Mouse (Mus musculus) embryonic facial prominence, embryonic 15.5 days (tissue): ENCODE results near the gene Ush2a. TPM values are rescaled to one million over a fixed set of nuclear protein-coding genes. Genes with fewer than 3 reads are reported as not detected.

Source experiments
- ATAC-seq: fragments of 200-750 bp; cut with Nextera tagmentation; 2 replicates; pipeline ENCODE4 v1.8.0; 2017; ENCODE audit warnings: low read depth, moderate TSS enrichment; ENCODE audit not compliant: insufficient number of reproducible peaks, low FRiP score, low TSS enrichment
- H3K27ac ChIP-seq: fragments of 300-500 bp; sonication (generic); replicated peaks from 2 replicates; pipeline ENCODE4 v1.5.1; 2015; ENCODE audit warnings: mild to moderate bottlenecking, inconsistent platforms
- H3K27me3 ChIP-seq: fragments of 300-500 bp; sonication (generic); 2 replicates; pipeline ENCODE4 v1.6.1; 2015; ENCODE audit warnings: inconsistent platforms
- H3K36me3 ChIP-seq: fragments of 300-500 bp; sonication (generic); 2 replicates; pipeline ENCODE4 v1.6.1; 2015; ENCODE audit warnings: mild to moderate bottlenecking, inconsistent platforms
- H3K4me1 ChIP-seq: fragments of 300-500 bp; sonication (generic); 2 replicates; pipeline ENCODE4 v1.6.1; 2015; ENCODE audit warnings: inconsistent platforms
- H3K4me2 ChIP-seq: fragments of 300-500 bp; sonication (generic); replicated peaks from 2 replicates; pipeline ENCODE4 v1.6.1; 2015; ENCODE audit warnings: mild to moderate bottlenecking, inconsistent platforms
- H3K4me3 ChIP-seq: fragments of 300-500 bp; sonication (generic); replicated peaks from 2 replicates; pipeline ENCODE4 v1.5.1; 2015; ENCODE audit warnings: mild to moderate bottlenecking, inconsistent platforms
- H3K9ac ChIP-seq: fragments of 300-500 bp; sonication (generic); 2 replicates; pipeline ENCODE4 v1.6.1; 2015; ENCODE audit warnings: inconsistent platforms
- H3K9me3 ChIP-seq: fragments of 300-500 bp; sonication (generic); replicated peaks from 2 replicates; pipeline ENCODE4 v1.6.1; 2016; ENCODE audit warnings: inconsistent platforms
- WGBS: fragments of 180-500 bp; shearing (Covaris S2); methylation state at CpG from one replicate; pipeline ENCODE4 v1.1.7; 2015; 5-methylcytosine and 5-hydroxymethylcytosine counted together
- polyA plus RNA-seq: library from polyadenylated mRNA; unstranded; fragments of >200 nt; fragmentation: Nextera tagmentation; extraction: Ambion mirVana; gene quantifications from 2 replicates; pipeline ENCODE4 v1.2.1, GENCODE M21; 2015

Gene Ush2a
- polyA plus RNA-seq, 1 experiment from 2014 or later, result 0.04 TPM

DNA sequence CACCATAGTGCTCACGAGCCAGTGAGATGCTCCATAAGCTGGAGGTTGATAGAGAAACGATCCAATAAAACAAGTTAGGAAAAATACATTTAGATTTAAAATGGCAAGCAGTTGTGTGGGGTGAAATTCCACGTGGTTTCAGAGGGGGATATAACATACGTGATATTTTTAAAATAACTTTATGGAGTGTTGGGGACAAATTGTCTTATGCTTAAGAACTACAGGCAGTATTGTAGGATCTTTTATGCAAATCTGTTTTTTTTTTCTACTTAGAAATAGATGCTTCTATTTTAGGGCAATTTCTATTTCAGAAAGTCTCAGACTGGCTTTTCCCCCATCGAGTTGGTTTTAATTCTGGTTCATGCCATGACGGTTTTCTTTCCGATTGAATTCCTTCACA, 51.5 kb downstream of the Ush2a start:
- Histone ChIP-seq H3K27me3 (no peaks in the 10 kb centered on the region), H3K9me3 (no peaks in the 10 kb centered on the region), H3K4me1 (no peaks in the 10 kb centered on the region), H3K36me3 (no peaks in the 10 kb centered on the region), H3K4me2 (no peak overlapping the region), H3K9ac (no peak overlapping the region), H3K27ac (no peak overlapping the region), H3K4me3 (no peak overlapping the region)
- ATAC-seq, result no peak
- WGBS, result 64% methylated on average over 7 of the region's 7 CpGs

DNA sequence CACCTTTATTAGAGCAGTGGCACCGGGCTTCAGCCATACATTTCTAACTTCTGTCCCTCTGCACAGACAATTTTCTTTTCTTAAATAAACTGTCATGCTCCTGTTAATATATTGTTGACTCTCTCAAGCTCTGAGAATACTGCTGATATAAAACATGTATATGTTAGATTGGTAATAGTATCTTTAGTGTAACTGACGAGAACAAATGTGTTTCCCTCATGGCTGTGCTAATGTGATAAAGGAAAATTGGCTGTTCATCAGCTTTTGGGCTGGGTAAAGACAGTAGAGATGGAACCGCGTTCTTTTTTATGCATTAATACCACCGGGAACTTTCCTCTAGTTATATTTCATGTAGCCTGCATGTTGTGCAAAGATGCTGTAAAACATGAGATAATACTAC, 54.8 kb downstream of the Ush2a start:
- no peak for ATAC-seq
- no peak overlapping the region for H3K9ac ChIP-seq
- no peaks in the 10 kb centered on the region for H3K27me3 ChIP-seq
- H3K4me1 ChIP-seq, result 0 out of 2 replicates have a peak, but pooled peaks cover 3% of the 10 kb centered on the region
- H3K27ac ChIP-seq, result no peak overlapping the region
- H3K4me2 ChIP-seq, result no peak overlapping the region
- H3K36me3 ChIP-seq, result no peaks in the 10 kb centered on the region
- no peaks in the 10 kb centered on the region for H3K9me3 ChIP-seq
- H3K4me3 ChIP-seq, result no peak overlapping the region
- 87% methylated on average over 5 of the region's 5 CpGs for WGBS

DNA sequence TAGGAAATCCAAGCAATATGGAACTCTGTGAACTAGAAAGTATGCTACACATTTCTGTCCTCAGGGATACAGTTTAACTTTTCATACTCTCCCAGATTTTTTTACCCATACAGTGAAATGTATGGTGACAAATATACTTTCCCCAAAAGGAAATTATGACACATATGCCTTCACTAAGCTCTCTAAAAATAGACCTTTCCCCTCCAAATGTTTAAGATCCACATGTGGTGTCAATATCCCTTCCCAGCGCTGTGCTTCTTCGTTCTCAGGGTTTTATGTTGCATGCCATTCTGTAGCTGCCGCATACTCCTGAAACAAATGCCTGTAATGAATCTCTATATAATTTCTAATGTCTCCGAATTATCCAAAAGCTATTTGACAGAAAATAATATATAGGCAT, 58.4 kb downstream of the Ush2a start:
- Histone ChIP-seq H3K27me3 (no peaks in the 10 kb centered on the region), H3K4me1 (0 out of 2 replicates have a peak, but pooled peaks cover 3% of the 10 kb centered on the region), H3K36me3 (no peaks in the 10 kb centered on the region), H3K27ac (no peak overlapping the region), H3K9me3 (no peaks in the 10 kb centered on the region), H3K4me2 (no peak overlapping the region), H3K9ac (no peak overlapping the region), H3K4me3 (no peak overlapping the region)
- 24% methylated on average over 4 of the region's 4 CpGs for WGBS
- ATAC-seq, result no peak

DNA sequence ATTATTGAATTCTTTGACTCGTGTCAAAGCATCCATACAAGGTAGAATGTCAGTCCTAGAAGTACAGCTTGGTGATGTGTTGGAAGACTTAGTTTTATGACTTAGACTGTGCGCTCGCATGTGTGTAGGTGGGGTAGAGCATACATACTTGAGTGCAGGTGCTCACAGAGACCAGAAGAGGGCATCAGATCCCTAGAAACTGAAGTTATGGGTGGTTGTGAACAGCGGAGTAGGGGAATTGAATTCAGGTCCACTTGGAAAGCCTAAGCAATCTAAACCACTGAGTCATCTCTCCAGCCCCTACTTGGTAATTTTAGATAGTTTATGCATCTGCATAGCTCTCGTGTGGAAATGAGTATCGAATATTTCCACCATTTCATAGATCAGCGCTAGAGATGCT, 59.7 kb downstream of the Ush2a start:
- H3K4me1 ChIP-seq, result 0 out of 2 replicates have a peak, but pooled peaks cover 3% of the 10 kb centered on the region
- 84% methylated on average over 7 of the region's 7 CpGs for WGBS
- H3K27ac ChIP-seq, result no peak overlapping the region
- no peak for ATAC-seq
- no peaks in the 10 kb centered on the region for H3K27me3 ChIP-seq
- no peaks in the 10 kb centered on the region for H3K9me3 ChIP-seq
- no peak overlapping the region for H3K9ac ChIP-seq
- H3K36me3 ChIP-seq, result no peaks in the 10 kb centered on the region
- no peak overlapping the region for H3K4me3 ChIP-seq
- no peak overlapping the region for H3K4me2 ChIP-seq

DNA sequence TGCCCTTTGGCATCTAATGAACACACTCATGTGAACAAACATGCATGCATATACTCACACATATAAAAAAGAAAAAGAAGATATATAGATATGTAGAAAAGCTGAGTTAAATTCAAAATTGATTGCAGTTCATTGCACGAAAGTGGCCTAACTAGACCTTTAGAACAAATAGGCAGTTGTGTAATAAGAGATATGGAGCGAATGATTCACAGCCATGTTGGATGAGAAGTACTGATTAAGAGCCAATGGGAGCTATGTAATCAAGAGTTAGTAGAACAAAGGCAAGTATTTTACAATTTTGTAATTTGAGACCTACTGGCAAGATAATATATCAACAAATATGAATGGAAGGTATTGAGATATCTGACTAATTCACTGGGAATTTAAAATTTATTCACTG, 68.6 kb downstream of the Ush2a start:
- ATAC-seq, result no peak
- Histone ChIP-seq H3K9ac (no peak overlapping the region), H3K27me3 (no peaks in the 10 kb centered on the region), H3K9me3 (no peaks in the 10 kb centered on the region), H3K4me2 (no peak overlapping the region), H3K4me3 (no peak overlapping the region), H3K27ac (no peak overlapping the region), H3K4me1 (no peaks in the 10 kb centered on the region), H3K36me3 (no peaks in the 10 kb centered on the region)
- 90% methylated on average over 2 of the region's 2 CpGs for WGBS

DNA sequence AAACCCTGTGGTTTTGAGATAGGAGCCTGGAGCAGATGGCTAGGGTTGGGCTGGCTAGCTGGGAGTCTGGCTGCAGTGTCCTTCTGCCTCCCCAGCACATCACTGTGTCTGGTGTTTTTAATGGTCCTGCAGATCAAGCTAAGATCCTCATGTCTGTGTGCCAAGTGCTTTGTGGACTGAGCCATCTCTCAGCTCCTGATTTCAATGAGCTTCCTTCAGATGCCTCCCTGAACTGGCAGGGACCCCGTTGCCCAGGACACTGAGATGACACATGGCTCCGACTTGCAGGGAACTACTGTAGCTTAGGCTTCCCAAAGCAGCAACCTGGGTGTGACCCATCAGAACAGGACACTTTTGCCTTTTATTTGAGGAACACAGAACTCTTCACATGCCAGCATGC, 72.1 kb downstream of the Ush2a start:
- WGBS, result 68% methylated on average over 2 of the region's 2 CpGs
- H3K9ac ChIP-seq, result no peak overlapping the region
- H3K27ac ChIP-seq, result no peak overlapping the region
- no peak overlapping the region for H3K4me3 ChIP-seq
- H3K4me2 ChIP-seq, result no peak overlapping the region
- no peaks in the 10 kb centered on the region for H3K4me1 ChIP-seq
- ATAC-seq, result no peak
- no peaks in the 10 kb centered on the region for H3K27me3 ChIP-seq
- H3K36me3 ChIP-seq, result no peaks in the 10 kb centered on the region
- no peaks in the 10 kb centered on the region for H3K9me3 ChIP-seq

DNA sequence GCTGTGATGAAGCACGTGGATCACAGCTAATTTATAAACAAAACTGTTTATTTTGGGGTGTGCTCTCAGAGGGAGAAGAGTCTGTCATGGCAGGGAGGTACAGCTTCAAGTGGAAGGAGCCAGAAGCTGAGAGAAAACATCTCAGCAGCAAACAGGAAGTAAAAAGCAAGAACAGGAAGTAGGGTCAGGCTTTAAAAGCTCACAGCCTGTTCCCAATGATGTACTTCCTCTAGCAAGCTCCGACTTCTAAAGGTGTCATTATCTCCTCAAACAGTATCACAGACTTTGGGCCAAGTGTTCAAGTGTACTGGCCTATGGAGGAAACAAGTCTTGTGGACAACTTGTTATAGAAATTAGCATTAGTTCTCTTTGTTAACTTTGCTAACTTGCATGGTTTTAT, 85.9 kb downstream of the Ush2a start:
- H3K27ac ChIP-seq, result no peak overlapping the region
- H3K9ac ChIP-seq, result no peak overlapping the region
- H3K9me3 ChIP-seq, result no peaks in the 10 kb centered on the region
- no peak overlapping the region for H3K4me3 ChIP-seq
- no peak overlapping the region for H3K4me2 ChIP-seq
- WGBS, result 46% methylated on average over 2 of the region's 2 CpGs
- H3K36me3 ChIP-seq, result no peaks in the 10 kb centered on the region
- no peaks in the 10 kb centered on the region for H3K27me3 ChIP-seq
- no peak for ATAC-seq
- H3K4me1 ChIP-seq, result no peaks in the 10 kb centered on the region

DNA sequence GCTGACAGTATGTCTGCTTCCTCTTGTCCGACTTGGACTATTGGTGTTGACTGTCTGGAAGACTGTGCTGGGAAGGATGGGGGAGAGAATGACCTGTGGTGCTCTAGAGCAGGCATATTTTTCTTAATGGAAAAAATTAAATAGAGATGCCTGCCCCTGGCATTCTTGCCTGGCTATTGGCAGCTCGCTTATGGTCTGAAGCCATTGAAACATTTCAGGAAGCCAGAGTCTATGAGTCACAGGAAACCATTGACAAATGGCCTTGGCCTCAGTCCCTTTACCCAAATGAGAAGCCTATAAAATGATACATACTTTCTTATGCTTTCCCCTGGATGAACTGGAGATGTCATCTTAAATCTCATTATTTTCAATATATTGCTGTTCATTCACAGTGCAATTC, 92.9 kb downstream of the Ush2a start:
- Histone ChIP-seq H3K36me3 (no peaks in the 10 kb centered on the region), H3K9ac (no peak overlapping the region), H3K27ac (no peak overlapping the region), H3K4me1 (no peaks in the 10 kb centered on the region), H3K4me3 (no peak overlapping the region), H3K9me3 (no peaks in the 10 kb centered on the region), H3K27me3 (no peaks in the 10 kb centered on the region), H3K4me2 (no peak overlapping the region)
- 84% methylated on average over 2 of the region's 2 CpGs for WGBS
- ATAC-seq, result no peak

DNA sequence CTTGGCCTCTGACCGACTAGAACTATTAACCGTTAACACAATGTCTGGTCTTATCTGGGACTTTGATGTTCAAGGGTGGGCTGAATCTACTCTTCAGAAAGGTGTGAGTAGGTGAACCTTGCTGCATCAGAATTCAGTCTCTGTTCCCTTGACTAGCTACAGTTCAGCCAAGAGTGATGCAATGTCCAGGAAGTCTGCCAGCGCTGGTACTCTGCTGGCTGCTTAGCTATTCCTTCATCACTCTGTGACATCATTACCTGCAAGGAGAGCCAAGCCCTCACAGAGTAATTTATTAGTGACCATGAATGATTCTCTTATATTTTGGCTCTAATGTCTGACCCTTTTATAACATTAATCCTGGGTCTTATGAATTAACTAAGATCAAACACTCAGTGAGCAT, 101.7 kb downstream of the Ush2a start:
- Histone ChIP-seq H3K9me3 (no peaks in the 10 kb centered on the region), H3K4me1 (no peaks in the 10 kb centered on the region), H3K4me3 (no peak overlapping the region), H3K4me2 (no peak overlapping the region), H3K27me3 (no peaks in the 10 kb centered on the region), H3K36me3 (no peaks in the 10 kb centered on the region), H3K27ac (no peak overlapping the region), H3K9ac (no peak overlapping the region)
- ATAC-seq, result no peak
- WGBS, result 82% methylated on average over 3 of the region's 3 CpGs

DNA sequence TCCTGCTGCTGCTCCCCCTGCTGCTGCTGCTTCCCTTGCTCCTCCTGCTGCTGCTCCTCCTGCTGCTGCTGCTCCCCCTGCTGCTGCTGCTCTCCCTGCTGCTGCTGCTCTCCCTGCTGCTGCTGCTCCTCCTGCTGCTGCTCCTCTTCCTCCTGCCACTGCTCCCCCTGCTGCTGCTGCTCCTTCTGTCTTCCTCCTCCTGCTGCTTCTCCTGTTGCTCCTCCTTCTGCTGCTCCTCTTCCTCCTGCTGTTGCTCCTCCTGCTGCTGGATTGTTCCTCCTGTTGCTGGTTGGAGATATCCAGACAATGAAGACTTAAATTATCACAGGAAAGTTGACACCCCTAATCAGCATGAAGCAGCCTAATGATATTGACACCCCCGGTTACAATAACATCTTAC, 123.4 kb downstream of the Ush2a start:
- H3K4me3 ChIP-seq, result no peak overlapping the region
- no peaks in the 10 kb centered on the region for H3K4me1 ChIP-seq
- no peak overlapping the region for H3K4me2 ChIP-seq
- no peaks in the 10 kb centered on the region for H3K27me3 ChIP-seq
- no peak for ATAC-seq
- 77% methylated on average over 1 of the region's 1 CpGs for WGBS
- H3K9ac ChIP-seq, result no peak overlapping the region
- no peaks in the 10 kb centered on the region for H3K9me3 ChIP-seq
- no peak overlapping the region for H3K27ac ChIP-seq
- no peaks in the 10 kb centered on the region for H3K36me3 ChIP-seq

DNA sequence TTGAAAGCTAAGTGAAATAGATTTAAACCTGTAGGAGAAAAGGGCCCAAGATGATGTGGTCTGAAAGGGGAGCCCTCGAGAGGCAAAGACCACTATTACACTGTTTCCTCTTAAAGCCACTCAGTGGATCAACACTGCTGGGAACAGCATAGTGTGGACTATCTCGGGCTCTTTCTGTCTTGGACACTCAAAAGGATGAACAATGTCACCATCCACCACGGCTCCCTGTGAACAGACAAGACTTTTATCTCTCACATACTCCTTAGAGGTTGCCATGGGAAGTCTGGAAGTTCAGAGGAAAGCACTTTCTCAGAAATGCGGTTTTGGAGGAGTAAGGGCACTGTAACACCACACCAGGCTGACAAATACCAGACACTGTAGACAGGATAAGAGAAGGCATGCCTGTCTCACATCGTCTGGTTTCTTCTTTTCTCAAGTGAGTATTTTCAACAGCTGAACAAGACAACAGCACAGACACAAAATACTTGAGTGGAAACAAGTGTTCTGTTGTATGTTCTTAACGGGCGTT, 124.0 kb downstream of the Ush2a start:
- no peaks in the 10 kb centered on the region for H3K4me1 ChIP-seq
- no peak overlapping the region for H3K4me3 ChIP-seq
- H3K4me2 ChIP-seq, result no peak overlapping the region
- H3K27me3 ChIP-seq, result no peaks in the 10 kb centered on the region
- H3K9ac ChIP-seq, result no peak overlapping the region
- 49% methylated on average over 7 of the region's 7 CpGs for WGBS
- H3K36me3 ChIP-seq, result no peaks in the 10 kb centered on the region
- no peaks in the 10 kb centered on the region for H3K9me3 ChIP-seq
- ATAC-seq, result no peak
- no peak overlapping the region for H3K27ac ChIP-seq

DNA sequence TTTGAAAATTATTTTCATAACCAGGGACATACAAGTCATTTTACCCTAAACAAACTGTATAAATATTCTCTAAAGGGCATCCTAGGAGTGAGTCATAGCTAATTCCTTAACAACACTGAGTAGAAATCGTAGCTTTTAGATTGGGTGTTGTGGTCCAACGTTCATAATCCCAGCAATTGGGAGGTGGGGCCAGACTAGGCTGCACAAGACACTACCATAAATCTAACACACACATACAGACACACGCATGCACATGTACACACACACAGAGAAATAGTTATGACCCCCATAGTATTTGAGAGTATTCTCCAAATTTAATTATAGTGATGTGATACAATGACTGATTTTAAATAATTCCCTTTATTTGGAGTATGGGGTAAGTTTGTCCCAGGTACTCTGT, 125.5 kb downstream of the Ush2a start:
- no peak for ATAC-seq
- Histone ChIP-seq H3K4me2 (no peak overlapping the region), H3K27me3 (no peaks in the 10 kb centered on the region), H3K4me1 (no peaks in the 10 kb centered on the region), H3K9me3 (no peaks in the 10 kb centered on the region), H3K27ac (no peak overlapping the region), H3K4me3 (no peak overlapping the region), H3K36me3 (no peaks in the 10 kb centered on the region), H3K9ac (no peak overlapping the region)
- 78% methylated on average over 3 of the region's 3 CpGs for WGBS
